9 mouse cellular contexts compared by ENCODE assay signal in genomic region chr4:119421921-119422293, GRCm38 (mm10). TPM values are rescaled to one million over a fixed set of nuclear protein-coding genes. Genes with fewer than 3 reads are reported as not detected.
DNase-seq lines count a peak whose midpoint lies in the region; ATAC-seq and TF ChIP-seq lines count a peak whose summit lies in the region.
"Had no signal": no experiment of that assay in that cellular context is flagged by ENCODE, and none has a peak within 500 bp of the region (broad histone marks: within the 10 kb centered on the region; RNA-seq: fewer than 3 reads in every experiment).

No protein-coding gene starts in this region.

- H3K4me2 ChIP-seq in lung, embryonic 16.5 days (ENCODE audit: low read depth, low read length) = peak overlapping the region; percentile 78
- peak overlapping the region; percentile 93 for H3K4me2 ChIP-seq in stomach, postnatal 0 days (replicated peaks; ENCODE audit: low read depth)

- no peak for TF ChIP-seq EP300 in stomach, postnatal 0 days (optimal IDR thresholded peaks at IDR 0.05)

- WGBS in thymus, adult 2 months = 2% methylated on average over 31 of the region's 31 CpGs
- under 1% methylated on average over 31 of the region's 31 CpGs for WGBS in lung, embryonic 16.5 days
- WGBS in stomach, postnatal 0 days = under 1% methylated on average over 30 of the region's 31 CpGs

- peak overlapping the region; percentile 55 for H3K4me3 ChIP-seq in thymus, adult 2 months (ENCODE audit: control insufficient read depth, insufficient read depth, low read length)
- H3K4me3 ChIP-seq in lung, embryonic 16.5 days (ENCODE audit: low read length) = peak overlapping the region; percentile 79
- peak overlapping the region; percentile 63 for H3K4me3 ChIP-seq in stomach, postnatal 0 days (ENCODE audit: low read depth, low read length)

- peak overlapping the region; percentile 92 for H3K9ac ChIP-seq in lung, embryonic 16.5 days (ENCODE audit: low read length)
- H3K9ac ChIP-seq in stomach, postnatal 0 days (ENCODE audit: low read length) = peak overlapping the region; percentile 82

- no peaks in the 10 kb centered on the region for H3K9me3 ChIP-seq in lung, embryonic 16.5 days (ENCODE audit: control insufficient read depth, low read length)
- H3K9me3 ChIP-seq in stomach, postnatal 0 days (ENCODE audit: control insufficient read depth, low read length) = no peaks in the 10 kb centered on the region

- TF ChIP-seq CTCF in thymus, adult 2 months (IDR thresholded peaks at IDR 0.05; ENCODE audit: borderline replicate concordance, control insufficient read depth, extremely low read depth, insufficient read depth, low read length, poor library complexity) = no peak
- no peak for TF ChIP-seq CTCF in stomach, postnatal 0 days (IDR thresholded peaks at IDR 0.05; ENCODE audit: low read depth)

- no peak for TF ChIP-seq POLR2A in thymus, adult 2 months (IDR thresholded peaks at IDR 0.05; ENCODE audit: control insufficient read depth, extremely low read depth, insufficient read depth, low read length, poor library complexity)

- ATAC-seq in frontal cortex, adult (ENCODE audit: low TSS enrichment) = peak; percentile 24
- peak; percentile 63 for ATAC-seq in lung, embryonic 16.5 days (ENCODE audit: low read depth)
- peak; percentile 60 for ATAC-seq in stomach, postnatal 0 days (ENCODE audit: low FRiP score, low TSS enrichment)
- ATAC-seq in megakaryocyte progenitor cell, adult 5-6 weeks (replicated peaks; ENCODE audit: poor library complexity) = no peak

- H3K27ac ChIP-seq in thymus, adult 2 months (ENCODE audit: control insufficient read depth, insufficient read depth, low read length) = no peak overlapping the region
- H3K27ac ChIP-seq in lung, embryonic 16.5 days (ENCODE audit: low read length) = peak overlapping the region; percentile 96
- peak overlapping the region; percentile 87 for H3K27ac ChIP-seq in stomach, postnatal 0 days (replicated peaks)

- peaks cover 9% of the 10 kb centered on the region for H3K4me1 ChIP-seq in thymus, adult 2 months (replicated peaks; ENCODE audit: control insufficient read depth, insufficient read depth, low read length)
- H3K4me1 ChIP-seq in lung, embryonic 16.5 days (replicated peaks; ENCODE audit: control insufficient read depth, insufficient read depth, low read length) = peaks cover 15% of the 10 kb centered on the region
- H3K4me1 ChIP-seq in stomach, postnatal 0 days (replicated peaks; ENCODE audit: control insufficient read depth, insufficient read depth) = peaks cover 4% of the 10 kb centered on the region; the same call in 1 of the 2 replicates

- no peak for DNase-seq in frontal cortex, postnatal 36 days (ENCODE audit: low spot score in 2 of 2)
- no peak for DNase-seq in thymus, adult 2 months
- no peak for DNase-seq in thymus, postnatal 0 days (ENCODE audit: low spot score)
- DNase-seq in heart, postnatal 4 days = peak; percentile 49
- DNase-seq in stomach, postnatal 0 days (ENCODE audit: low spot score) = peak; percentile 61

- no peaks in the 10 kb centered on the region for H3K36me3 ChIP-seq in thymus, adult 2 months (ENCODE audit: control insufficient read depth, insufficient read depth, low read length)
- no peaks in the 10 kb centered on the region for H3K36me3 ChIP-seq in lung, embryonic 16.5 days (ENCODE audit: control insufficient read depth, insufficient read depth, low read length)
- no peaks in the 10 kb centered on the region for H3K36me3 ChIP-seq in stomach, postnatal 0 days (ENCODE audit: control insufficient read depth, insufficient read depth, low read length)

- no peaks in the 10 kb centered on the region for H3K27me3 ChIP-seq in thymus, adult 2 months (ENCODE audit: control insufficient read depth, insufficient read depth, low read length)
- no peaks in the 10 kb centered on the region for H3K27me3 ChIP-seq in lung, embryonic 16.5 days (ENCODE audit: control insufficient read depth, insufficient read depth, low read depth, low read length)
- no peaks in the 10 kb centered on the region for H3K27me3 ChIP-seq in stomach, postnatal 0 days (ENCODE audit: control insufficient read depth, insufficient read depth, low read length)

RNA-seq across cellular contexts. Expression of gene Ppcs, which starts 0.3 kb away (rescaled TPM):
- 20.1 and 21.8 TPM in 2 replicates for polyA plus RNA-seq in thymus, adult 2 months (2012; rRNA removed)
- 41.9 and 43.8 TPM in 2 replicates for polyA plus RNA-seq in thymus, postnatal 0 days (2015; fragmentation: Nextera tagmentation; extraction: Ambion mirVana)
- total RNA-seq in heart, postnatal 4 days (2021) = 10 to 100 TPM; 12.2 to 12.4 TPM
- 31.5 and 33.9 TPM in 2 replicates for polyA plus RNA-seq in lung, embryonic 16.5 days (2015; fragmentation: Nextera tagmentation; extraction: Ambion mirVana)
- polyA plus RNA-seq in stomach, postnatal 0 days (2015; fragmentation: Nextera tagmentation; extraction: Ambion mirVana) = 30.7 and 31.6 TPM in 2 replicates
- 12.5 and 15.9 TPM in 2 replicates for total RNA-seq in megakaryocyte progenitor cell, adult 5-6 weeks (2015)
- 10.4 and 10.7 TPM in 2 replicates for total RNA-seq in megakaryocyte progenitor cell, adult 5-6 weeks (2017)

RNA-seq across cellular contexts. Expression of gene Zmynd12, which starts 0.7 kb away (rescaled TPM):
- polyA plus RNA-seq in thymus, adult 2 months (2012; rRNA removed) = 0.35 and 0.55 TPM in 2 replicates
- 0.41 and 0.46 TPM in 2 replicates for polyA plus RNA-seq in thymus, postnatal 0 days (2015; fragmentation: Nextera tagmentation; extraction: Ambion mirVana)
- total RNA-seq in heart, postnatal 4 days (2021) = not detected
- polyA plus RNA-seq in lung, embryonic 16.5 days (2015; fragmentation: Nextera tagmentation; extraction: Ambion mirVana) = 2.0 and 2.1 TPM in 2 replicates
- 0.15 and 0.35 TPM in 2 replicates for polyA plus RNA-seq in stomach, postnatal 0 days (2015; fragmentation: Nextera tagmentation; extraction: Ambion mirVana)
- total RNA-seq in megakaryocyte progenitor cell, adult 5-6 weeks (2015) = not detected in 2 replicates
- not detected in 2 replicates for total RNA-seq in megakaryocyte progenitor cell, adult 5-6 weeks (2017)
- total RNA-seq: gastrocnemius, postnatal 36 days had no signal

RNA-seq across cellular contexts. Expression of gene Ccdc30, which starts 6.6 kb away (rescaled TPM):
- 3.4 and 3.7 TPM in 2 replicates for polyA plus RNA-seq in thymus, adult 2 months (2012; rRNA removed)
- polyA plus RNA-seq in thymus, postnatal 0 days (2015; fragmentation: Nextera tagmentation; extraction: Ambion mirVana) = 17.3 and 22.1 TPM in 2 replicates
- total RNA-seq in heart, postnatal 4 days (2021) = 1 to 10 TPM in 1 of 2 experiments, under 1 TPM in 1; 0.99 to 1.4 TPM
- polyA plus RNA-seq in lung, embryonic 16.5 days (2015; fragmentation: Nextera tagmentation; extraction: Ambion mirVana) = 6.1 and 9.3 TPM in 2 replicates
- polyA plus RNA-seq in stomach, postnatal 0 days (2015; fragmentation: Nextera tagmentation; extraction: Ambion mirVana) = 1.4 and 2.2 TPM in 2 replicates
- 0.66 TPM in 1 of 2 replicates, not detected in the other for total RNA-seq in megakaryocyte progenitor cell, adult 5-6 weeks (2015)
- 0.14 and 1.0 TPM in 2 replicates for total RNA-seq in megakaryocyte progenitor cell, adult 5-6 weeks (2017)

Comparison
In these comparisons a context has a peak if more than half of its experiments do, and no peak if none do; other contexts are left out.
1. DNase-seq: peak in heart, postnatal 4 days (single experiment) and stomach, postnatal 0 days (single experiment); none in frontal cortex, postnatal 36 days (0 of 2), thymus, adult 2 months (single experiment) and thymus, postnatal 0 days (single experiment).
2. Peak in every context shown above with its lines, with median percentiles within 50 percentile points of each other: H3K4me3 ChIP-seq.